Comparison of ENCODE assay signal across 24 mouse cellular contexts in the genomic region with DNA sequence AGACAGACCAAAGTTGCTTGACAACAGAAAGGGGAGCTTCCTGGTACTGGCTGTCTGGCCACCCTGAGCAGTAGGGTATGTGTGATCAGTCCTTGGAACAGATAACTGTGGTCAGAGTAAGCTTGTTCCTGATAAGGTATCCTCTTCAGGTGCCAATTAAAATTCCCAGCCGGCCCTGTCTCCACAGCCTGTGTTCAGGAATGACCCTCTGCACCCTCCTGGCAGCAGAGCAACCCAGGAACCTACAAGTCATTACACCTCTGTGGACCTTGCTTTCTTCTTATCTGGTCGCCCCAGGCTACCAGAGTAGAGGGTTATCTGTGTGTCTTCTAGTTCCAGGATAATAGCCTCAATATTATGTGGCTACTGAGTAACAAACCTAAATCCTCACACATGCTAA. TPM values are rescaled to one million over a fixed set of nuclear protein-coding genes. Genes with fewer than 3 reads are reported as not detected.
A peak's percentile ranks its signal among the peaks of the same experiment; 100 is the strongest.
DNase-seq lines count a peak whose midpoint lies in the region; ATAC-seq lines count a peak whose summit lies in the region.
"Had no signal": no experiment of that assay in that cellular context is flagged by ENCODE, and none has a peak within 500 bp of the region (broad histone marks: within the 10 kb centered on the region; RNA-seq: fewer than 3 reads in every experiment).

No protein-coding gene starts in this region.

- H3K9ac ChIP-seq in intestine, embryonic 14.5 days (ENCODE audit: low read length) = no peak overlapping the region
- no peak overlapping the region for H3K9ac ChIP-seq in liver, embryonic 12.5 days
- H3K9ac ChIP-seq in midbrain, embryonic 15.5 days = no peak overlapping the region
- no peak overlapping the region for H3K9ac ChIP-seq in neural tube, embryonic 15.5 days (replicated peaks)
- H3K9ac ChIP-seq: forebrain, embryonic 12.5 days; hindbrain, embryonic 13.5 days; limb, embryonic 15.5 days had no signal

- peaks cover 81% of the 10 kb centered on the region for H3K36me3 ChIP-seq in intestine, embryonic 14.5 days (ENCODE audit: control insufficient read depth, insufficient read depth, low read length)
- H3K36me3 ChIP-seq in liver, embryonic 12.5 days = peaks cover 86% of the 10 kb centered on the region
- peaks cover 60% of the 10 kb centered on the region for H3K36me3 ChIP-seq in midbrain, embryonic 15.5 days (replicated peaks)
- peaks cover 68% of the 10 kb centered on the region for H3K36me3 ChIP-seq in neural tube, embryonic 15.5 days

- no peak overlapping the region for H3K4me3 ChIP-seq in intestine, embryonic 14.5 days (ENCODE audit: low read depth, low read length)
- H3K4me3 ChIP-seq in liver, embryonic 12.5 days = no peak overlapping the region
- no peak overlapping the region for H3K4me3 ChIP-seq in midbrain, embryonic 15.5 days
- H3K4me3 ChIP-seq in neural tube, embryonic 15.5 days (replicated peaks) = no peak overlapping the region
- H3K4me3 ChIP-seq: forebrain, embryonic 12.5 days; gastrocnemius, adult 2 months; hindbrain, embryonic 13.5 days; limb, embryonic 15.5 days had no signal

- no peaks in the 10 kb centered on the region for H3K9me3 ChIP-seq in intestine, embryonic 14.5 days (ENCODE audit: control insufficient read depth, low read length)
- H3K9me3 ChIP-seq in liver, embryonic 12.5 days (replicated peaks) = no peaks in the 10 kb centered on the region
- no peaks in the 10 kb centered on the region for H3K9me3 ChIP-seq in midbrain, embryonic 15.5 days
- no peaks in the 10 kb centered on the region for H3K9me3 ChIP-seq in neural tube, embryonic 15.5 days (replicated peaks)
- H3K9me3 ChIP-seq: forebrain, embryonic 12.5 days; G1E; hindbrain, embryonic 13.5 days; limb, embryonic 15.5 days had no signal

- no peaks in the 10 kb centered on the region for H3K27me3 ChIP-seq in intestine, embryonic 14.5 days (replicated peaks; ENCODE audit: control insufficient read depth, insufficient read depth, low read length)
- H3K27me3 ChIP-seq in liver, embryonic 12.5 days (replicated peaks) = no peaks in the 10 kb centered on the region
- no peaks in the 10 kb centered on the region for H3K27me3 ChIP-seq in midbrain, embryonic 15.5 days (replicated peaks)
- no peaks in the 10 kb centered on the region for H3K27me3 ChIP-seq in neural tube, embryonic 15.5 days (replicated peaks)
- H3K27me3 ChIP-seq: CH12.LX; forebrain, embryonic 12.5 days; hindbrain, embryonic 13.5 days; limb, embryonic 15.5 days had no signal

- H3K4me2 ChIP-seq in intestine, embryonic 14.5 days (ENCODE audit: low read length) = no peak overlapping the region
- no peak overlapping the region for H3K4me2 ChIP-seq in liver, embryonic 12.5 days
- no peak overlapping the region for H3K4me2 ChIP-seq in midbrain, embryonic 15.5 days
- no peak overlapping the region for H3K4me2 ChIP-seq in neural tube, embryonic 15.5 days
- H3K4me2 ChIP-seq: forebrain, embryonic 12.5 days; heart, embryonic 11.5 days; hindbrain, embryonic 13.5 days; limb, embryonic 15.5 days; midbrain, embryonic 11.5 days had no signal

- peak; percentile 72 for ATAC-seq in intestine, embryonic 14.5 days (replicated peaks; ENCODE audit: low FRiP score, low TSS enrichment, low read depth)
- ATAC-seq in liver, embryonic 12.5 days = peak; percentile 78
- peak; percentile 84 for ATAC-seq in megakaryocyte progenitor cell, adult 5-6 weeks (replicated peaks; ENCODE audit: poor library complexity)
- ATAC-seq in midbrain, embryonic 15.5 days (replicated peaks) = no peak
- no peak for ATAC-seq in activated CD4-positive, CD25-positive, alpha-beta regulatory T cell, adult 4 months
- no peak for ATAC-seq in neural tube, embryonic 15.5 days (ENCODE audit: low FRiP score)
- ATAC-seq: lung, postnatal 0 days had no signal

- no peak overlapping the region for H3K27ac ChIP-seq in intestine, embryonic 14.5 days (ENCODE audit: low read depth)
- no peak overlapping the region for H3K27ac ChIP-seq in liver, embryonic 12.5 days
- H3K27ac ChIP-seq in midbrain, embryonic 15.5 days = no peak overlapping the region
- H3K27ac ChIP-seq in neural tube, embryonic 15.5 days (replicated peaks) = no peak overlapping the region
- H3K27ac ChIP-seq: forebrain, embryonic 12.5 days; gastrocnemius, adult 2 months; hindbrain, embryonic 13.5 days; limb, embryonic 15.5 days; macrophage had no signal

- 62% methylated on average over 2 of the region's 2 CpGs for WGBS in intestine, embryonic 14.5 days
- WGBS in liver, embryonic 12.5 days (ENCODE audit: insufficient replicate concordance) = 36% methylated on average over 2 of the region's 2 CpGs
- WGBS in midbrain, embryonic 15.5 days = 85% methylated on average over 2 of the region's 2 CpGs
- 88% methylated on average over 2 of the region's 2 CpGs for WGBS in neural tube, embryonic 15.5 days

- H3K4me1 ChIP-seq in intestine, embryonic 14.5 days (replicated peaks; ENCODE audit: control insufficient read depth, insufficient read depth, low read length) = no peaks in the 10 kb centered on the region
- peaks cover 15% of the 10 kb centered on the region for H3K4me1 ChIP-seq in liver, embryonic 12.5 days
- no peaks in the 10 kb centered on the region for H3K4me1 ChIP-seq in midbrain, embryonic 15.5 days
- no peaks in the 10 kb centered on the region for H3K4me1 ChIP-seq in neural tube, embryonic 15.5 days
- H3K4me1 ChIP-seq: forebrain, embryonic 12.5 days; hindbrain, embryonic 13.5 days; limb, embryonic 15.5 days had no signal

- DNase-seq in kidney, postnatal 36 days = peak; percentile 12 to 33
- DNase-seq in kidney, postnatal 14 days = no peak
- DNase-seq in intestine, embryonic 14.5 days (ENCODE audit: low spot score) = no peak
- DNase-seq: adrenal gland, adult 8-10 months; B cell, adult 2 months; cerebellum, adult 9-11 months; gastrocnemius, adult 2 months; heart, postnatal 14 days; left cerebral cortex, postnatal 4 days had no signal

RNA-seq across cellular contexts. Expression of gene Tfcp2l1, which starts 32.4 kb away (rescaled TPM):
- 2.1 and 2.2 TPM in 2 replicates for polyA plus RNA-seq in intestine, embryonic 14.5 days (2014; fragmentation: Nextera tagmentation; extraction: Ambion mirVana)
- 0.90 and 1.2 TPM in 2 replicates for polyA plus RNA-seq in liver, embryonic 12.5 days (2016; fragmentation: Nextera tagmentation; extraction: Ambion mirVana)
- total RNA-seq in megakaryocyte progenitor cell, adult 5-6 weeks (2015) = 0.10 TPM in 1 of 2 replicates, not detected in the other
- 0.10 TPM in 1 of 2 replicates, not detected in the other for total RNA-seq in megakaryocyte progenitor cell, adult 5-6 weeks (2017)
- 0.51 and 0.61 TPM in 2 replicates for polyA plus RNA-seq in midbrain, embryonic 15.5 days (2015; fragmentation: Nextera tagmentation; extraction: Ambion mirVana)
- polyA plus RNA-seq in activated CD4-positive, CD25-positive, alpha-beta regulatory T cell, adult 4 months (2017; shearing (Covaris generic)) = under 1 TPM in 1 of 2 experiments, not detected in 1; 0.05 TPM
- polyA plus RNA-seq in neural tube, embryonic 15.5 days (2015; fragmentation: Nextera tagmentation; extraction: Ambion mirVana) = 0.35 and 0.54 TPM in 2 replicates
- total RNA-seq: neutrophil, adult 5-6 weeks had no signal
- polyA plus RNA-seq: G1E had no signal

Comparison
In these comparisons a context has a peak if more than half of its experiments do, and no peak if none do; other contexts are left out.
1. DNase-seq: peak in kidney, postnatal 36 days (2 of 2); none in kidney, postnatal 14 days (single experiment) and intestine, embryonic 14.5 days (single experiment).
2. ATAC-seq: peak in intestine, embryonic 14.5 days (single experiment), liver, embryonic 12.5 days (single experiment) and megakaryocyte progenitor cell, adult 5-6 weeks (single experiment); none in midbrain, embryonic 15.5 days (single experiment), activated CD4-positive, CD25-positive, alpha-beta regulatory T cell, adult 4 months (single experiment) and neural tube, embryonic 15.5 days (single experiment).